In genomic region chr1:57857799-57858198, GRCm38 (mm10) we compare ENCODE assay signal across 21 mouse cellular contexts.
DNase-seq lines count a peak whose midpoint lies in the region; ATAC-seq lines count a peak whose summit lies in the region.
"Had no signal": no experiment of that assay in that cellular context is flagged by ENCODE, and none has a peak within 500 bp of the region (broad histone marks: within the 10 kb centered on the region; RNA-seq: fewer than 3 reads in every experiment).

No protein-coding gene starts in this region.

- ATAC-seq in neural tube, embryonic 12.5 days (ENCODE audit: low FRiP score, low read depth) = peak; percentile 51; the same call in 1 of the 2 replicates
- ATAC-seq: CD4-positive, CD25-positive, alpha-beta regulatory T cell, adult 4 months; forebrain, embryonic 13.5 days; forebrain, postnatal 0 days had no signal

- H3K4me3 ChIP-seq in neural tube, embryonic 12.5 days = no peak overlapping the region
- H3K4me3 ChIP-seq: embryonic facial prominence, embryonic 10.5 days; forebrain, embryonic 13.5 days; gastrocnemius, adult 2 months; heart, embryonic 10.5 days had no signal

- no peaks in the 10 kb centered on the region for H3K36me3 ChIP-seq in neural tube, embryonic 12.5 days
- H3K36me3 ChIP-seq: embryonic facial prominence, embryonic 10.5 days; G1E; heart, embryonic 10.5 days had no signal

- peak; percentile 80 for DNase-seq in heart, adult 11 months
- no peak for DNase-seq in heart, postnatal 25 days (ENCODE audit: low spot score)
- DNase-seq in left cerebral cortex, postnatal 4 days = peak; percentile 33
- no peak for DNase-seq in left cerebral cortex, adult 18-20 months (ENCODE audit: low spot score in 2 of 2)
- DNase-seq in neural tube, embryonic 10.5 days (ENCODE audit: extremely low spot score, low spot score) = no peak
- DNase-seq in frontal cortex, postnatal 36 days (ENCODE audit: low spot score in 2 of 2) = no peak
- DNase-seq: adrenal gland, adult 8-10 months; adrenal gland, postnatal 36 days; B cell, adult 2 months; cerebellum, adult 2 months; forebrain, postnatal 0 days; gastrocnemius, adult 2 months; gastrocnemius, postnatal 25 days; heart, adult 18-20 months; heart, postnatal 10 days had no signal

- WGBS in neural tube, embryonic 12.5 days = 17% methylated on average over 5 of the region's 5 CpGs

- H3K4me1 ChIP-seq in neural tube, embryonic 12.5 days = peaks cover 5% of the 10 kb centered on the region; the same call in 1 of the 2 replicates
- H3K4me1 ChIP-seq: embryonic facial prominence, embryonic 10.5 days had no signal

- no peak overlapping the region for H3K9ac ChIP-seq in neural tube, embryonic 12.5 days
- H3K9ac ChIP-seq: forebrain, embryonic 13.5 days; forebrain, postnatal 0 days had no signal

- H3K27ac ChIP-seq in neural tube, embryonic 12.5 days = no peak overlapping the region
- H3K27ac ChIP-seq: embryonic facial prominence, embryonic 10.5 days; forebrain, embryonic 13.5 days; gastrocnemius, adult 2 months; heart, embryonic 10.5 days had no signal

- intact Hi-C loops in heart, postnatal 25 days (cut with DNase I) = no loop called here
- intact Hi-C loops in left cerebral cortex, postnatal 4 days (cut with DNase I) = loop anchor here (10.0 kb wide), 1 partner anchor 253 kb away; no protein-coding TSS in a partner anchor

- H3K4me2 ChIP-seq in neural tube, embryonic 12.5 days (replicated peaks) = no peak overlapping the region
- H3K4me2 ChIP-seq: forebrain, embryonic 13.5 days had no signal

- H3K27me3 ChIP-seq in neural tube, embryonic 12.5 days (replicated peaks) = no peaks in the 10 kb centered on the region
- H3K27me3 ChIP-seq: forebrain, embryonic 13.5 days had no signal

- no peaks in the 10 kb centered on the region for H3K9me3 ChIP-seq in neural tube, embryonic 12.5 days
- H3K9me3 ChIP-seq: embryonic facial prominence, embryonic 10.5 days; forebrain, embryonic 13.5 days; G1E; heart, embryonic 10.5 days had no signal

Comparison
In these comparisons a context has a peak if more than half of its experiments do, and no peak if none do; other contexts are left out.
1. DNase-seq: peak in heart, adult 11 months (single experiment) and left cerebral cortex, postnatal 4 days (single experiment); none in heart, postnatal 25 days (single experiment), left cerebral cortex, adult 18-20 months (0 of 2), neural tube, embryonic 10.5 days (single experiment) and frontal cortex, postnatal 36 days (0 of 2).